Mouse (Mus musculus) midbrain, embryonic 14.5 days (tissue): ENCODE data around the gene Ralbp1. TPM values are rescaled to one million over a fixed set of nuclear protein-coding genes. Genes with fewer than 3 reads are reported as not detected.

ENCODE experiments used
- ATAC-seq: fragments of 200-750 bp; cut with Nextera tagmentation; 2 replicates; pipeline ENCODE4 v1.8.0; 2017; ENCODE audit warnings: moderate number of reproducible peaks, moderate library complexity; ENCODE audit not compliant: low FRiP score, low TSS enrichment
- DNase-seq: peaks from one replicate; pipeline ENCODE4 v3.0.0-alpha.2; 2015
- H3K27ac ChIP-seq: fragments of 300-500 bp; sonication (generic); replicated peaks from 2 replicates; pipeline ENCODE4 v1.5.1; 2014; ENCODE audit warnings: mild to moderate bottlenecking, low read depth, low read length, moderate library complexity
- H3K27me3 ChIP-seq: fragments of 300-500 bp; sonication (generic); 2 replicates; pipeline ENCODE4 v1.6.1; 2014; ENCODE audit warnings: low read length, control low read depth, mixed read lengths; ENCODE audit not compliant: control insufficient read depth, insufficient read depth
- H3K36me3 ChIP-seq: fragments of 300-500 bp; sonication (generic); 2 replicates; pipeline ENCODE4 v1.6.1; 2014; ENCODE audit warnings: low read length, control low read depth; ENCODE audit not compliant: control insufficient read depth, insufficient read depth
- H3K4me1 ChIP-seq: fragments of 300-500 bp; sonication (generic); 2 replicates; pipeline ENCODE4 v1.6.1; 2014; ENCODE audit warnings: mild to moderate bottlenecking, antibody characterized with exemption, low read length, control low read depth; ENCODE audit not compliant: control insufficient read depth, insufficient read depth
- H3K4me2 ChIP-seq: fragments of 300-500 bp; sonication (generic); 2 replicates; pipeline ENCODE4 v1.6.1; 2014; ENCODE audit warnings: mild to moderate bottlenecking, low read length, moderate library complexity
- H3K4me3 ChIP-seq: fragments of 300-500 bp; sonication (generic); replicated peaks from 2 replicates; pipeline ENCODE4 v1.5.1; 2014; ENCODE audit warnings: low read depth, low read length
- H3K9ac ChIP-seq: fragments of 300-500 bp; sonication (generic); replicated peaks from 2 replicates; pipeline ENCODE4 v1.6.1; 2014; ENCODE audit warnings: mild to moderate bottlenecking, low read length, moderate library complexity
- H3K9me3 ChIP-seq: fragments of 300-500 bp; sonication (generic); 2 replicates; pipeline ENCODE4 v1.6.1; 2016; ENCODE audit warnings: low read length, control low read depth, mixed read lengths; ENCODE audit not compliant: control insufficient read depth
- WGBS: fragments of 180-500 bp; shearing (Covaris S2); extraction: QIAGEN DNeasy Blood & Tissue Kit; methylation state at CpG from one replicate; pipeline ENCODE4 v1.1.7; 2014; 5-methylcytosine and 5-hydroxymethylcytosine counted together
- polyA plus RNA-seq: library from polyadenylated mRNA; unstranded; fragments of >200 nt; fragmentation: Nextera tagmentation; extraction: Ambion mirVana; gene quantifications from 2 replicates; pipeline ENCODE4 v1.2.1, GENCODE M21; 2014

Gene Ralbp1
- polyA plus RNA-seq, 1 experiment from 2014 or later = 38.5 TPM

- under 1% methylated on average over 67 of the region's 67 CpGs for WGBS
- ATAC-seq (peak; percentile 100), DNase-seq (peak; percentile 100)
- no peaks in the 10 kb centered on the region for H3K9me3 ChIP-seq
- H3K27ac ChIP-seq = peak overlapping the region; percentile 92
- H3K27me3 ChIP-seq = no peaks in the 10 kb centered on the region
- peaks cover 22% of the 10 kb centered on the region for H3K4me1 ChIP-seq
- H3K9ac ChIP-seq = peak overlapping the region; percentile 83
- H3K4me2 ChIP-seq = peak overlapping the region; percentile 95
- peak overlapping the region; percentile 94 for H3K4me3 ChIP-seq
- H3K36me3 ChIP-seq = no peaks in the 10 kb centered on the region
Observed at GRCm38 (mm10) chr17:65884691-65885397, 754 bp downstream of the Ralbp1 start.

GRCm38 (mm10) chr17:65884061-65884669, 1.4 kb downstream of the Ralbp1 start:
- under 1% methylated on average over 56 of the region's 56 CpGs for WGBS

GRCm38 (mm10) chr17:65877026-65877425, 8.6 kb downstream of the Ralbp1 start:
- peaks cover 4% of the 10 kb centered on the region; the same call in 1 of the 2 replicates for H3K4me1 ChIP-seq
- no peak overlapping the region for H3K9ac ChIP-seq
- WGBS = 77% methylated on average over 6 of the region's 6 CpGs
- DNase-seq (no peak), ATAC-seq (no peak; the same call in 1 of the 2 replicates)
- no peaks in the 10 kb centered on the region for H3K27me3 ChIP-seq
- no peak overlapping the region for H3K4me2 ChIP-seq
- H3K4me3 ChIP-seq = no peak overlapping the region
- no peaks in the 10 kb centered on the region for H3K9me3 ChIP-seq
- no peaks in the 10 kb centered on the region for H3K36me3 ChIP-seq
- H3K27ac ChIP-seq = no peak overlapping the region

More at GRCm38 (mm10) chr17:65884061-65884669, 1.4 kb downstream of the Ralbp1 start:
- Histone ChIP-seq H3K4me1 (peaks cover 22% of the 10 kb centered on the region), H3K9ac (peak overlapping the region; percentile 83), H3K4me3 (peak overlapping the region; percentile 94), H3K27ac (peak overlapping the region; percentile 92), H3K4me2 (peak overlapping the region; percentile 95), H3K36me3 (no peaks in the 10 kb centered on the region), H3K27me3 (no peaks in the 10 kb centered on the region), H3K9me3 (no peaks in the 10 kb centered on the region)
- peak; percentile 51 for ATAC-seq
- DNase-seq = peak; percentile 43

GRCm38 (mm10) chr17:65873834-65874233, 11.8 kb downstream of the Ralbp1 start:
- Histone ChIP-seq H3K27me3 (no peaks in the 10 kb centered on the region), H3K36me3 (no peaks in the 10 kb centered on the region), H3K4me2 (no peak overlapping the region), H3K9ac (no peak overlapping the region), H3K9me3 (no peaks in the 10 kb centered on the region), H3K4me3 (no peak overlapping the region), H3K27ac (no peak overlapping the region), H3K4me1 (peaks cover 7% of the 10 kb centered on the region; the same call in 1 of the 2 replicates)
- DNase-seq = no peak
- no peak for ATAC-seq
- WGBS = 96% methylated on average over 11 of the region's 11 CpGs

GRCm38 (mm10) chr17:65873156-65873555, 12.4 kb downstream of the Ralbp1 start:
- no peak for ATAC-seq

GRCm38 (mm10) chr17:65872652-65873051, 12.9 kb downstream of the Ralbp1 start:
- Histone ChIP-seq H3K36me3 (no peaks in the 10 kb centered on the region), H3K4me3 (no peak overlapping the region), H3K27ac (no peak overlapping the region), H3K9ac (no peak overlapping the region), H3K9me3 (no peaks in the 10 kb centered on the region), H3K4me2 (no peak overlapping the region), H3K4me1 (peaks cover 7% of the 10 kb centered on the region; the same call in 1 of the 2 replicates), H3K27me3 (no peaks in the 10 kb centered on the region)
- DNase-seq (peak; percentile 38), ATAC-seq (no peak)
- 29% methylated on average over 6 of the region's 6 CpGs for WGBS

More at GRCm38 (mm10) chr17:65873156-65873555, 12.4 kb downstream of the Ralbp1 start:
- no peak overlapping the region for H3K9ac ChIP-seq
- H3K9me3 ChIP-seq = no peaks in the 10 kb centered on the region
- no peak overlapping the region for H3K4me2 ChIP-seq
- no peak overlapping the region for H3K4me3 ChIP-seq
- no peaks in the 10 kb centered on the region for H3K27me3 ChIP-seq
- WGBS = 76% methylated on average over 4 of the region's 4 CpGs
- H3K27ac ChIP-seq = no peak overlapping the region
- DNase-seq = no peak
- H3K36me3 ChIP-seq = no peaks in the 10 kb centered on the region
- H3K4me1 ChIP-seq = peaks cover 7% of the 10 kb centered on the region; the same call in 1 of the 2 replicates

GRCm38 (mm10) chr17:65872051-65872450, 13.5 kb downstream of the Ralbp1 start:
- WGBS = 71% methylated on average over 6 of the region's 6 CpGs
- no peak for DNase-seq

GRCm38 (mm10) chr17:65871641-65872041, 14.0 kb downstream of the Ralbp1 start:
- Histone ChIP-seq H3K9ac (no peak overlapping the region), H3K9me3 (no peaks in the 10 kb centered on the region), H3K4me1 (peaks cover 7% of the 10 kb centered on the region; the same call in 1 of the 2 replicates), H3K27ac (no peak overlapping the region), H3K4me2 (no peak overlapping the region), H3K36me3 (peaks cover 9% of the 10 kb centered on the region), H3K27me3 (no peaks in the 10 kb centered on the region), H3K4me3 (no peak overlapping the region)
- DNase-seq (peak; percentile 25), ATAC-seq (no peak)
- WGBS = 58% methylated on average over 5 of the region's 5 CpGs

More at GRCm38 (mm10) chr17:65872051-65872450, 13.5 kb downstream of the Ralbp1 start:
- Histone ChIP-seq H3K9ac (no peak overlapping the region), H3K9me3 (no peaks in the 10 kb centered on the region), H3K4me1 (peaks cover 7% of the 10 kb centered on the region; the same call in 1 of the 2 replicates), H3K36me3 (peaks cover 6% of the 10 kb centered on the region; the same call in 1 of the 2 replicates), H3K4me3 (no peak overlapping the region), H3K4me2 (no peak overlapping the region), H3K27ac (no peak overlapping the region), H3K27me3 (no peaks in the 10 kb centered on the region)
- no peak for ATAC-seq
